Mouse (Mus musculus): ENCODE measurements around the gene Cog6.
A peak's percentile ranks its signal among the peaks of the same experiment; 100 is the strongest.

Cog6 gene

GRCm38 (mm10) chr3:53032432-53032831 is 15.4 kb upstream of the Cog6 start:
- no peak for DNase-seq (ENCODE audit: low read depth)

GRCm38 (mm10) chr3:53031586-53031985 is 14.5 kb upstream of the Cog6 start:
- DNase-seq (ENCODE audit: low read depth): no peak

- DNase-seq (ENCODE audit: low read depth): peak; percentile 91
These were observed 12.0 kb upstream of the Cog6 start for GRCm38 (mm10) chr3:53029046-53029445.

- DNase-seq (ENCODE audit: low read depth): peak; percentile 14
These were observed 10.3 kb upstream of the Cog6 start for GRCm38 (mm10) chr3:53027333-53027732.

GRCm38 (mm10) chr3:53007411-53007810 is 9.6 kb downstream of the Cog6 start:
- no peak for DNase-seq (ENCODE audit: low read depth)

- DNase-seq (ENCODE audit: low read depth): peak; percentile 74
These were observed 12.5 kb downstream of the Cog6 start for GRCm38 (mm10) chr3:53004406-53005114.

- DNase-seq (ENCODE audit: low read depth): no peak
These were observed 15.0 kb downstream of the Cog6 start for GRCm38 (mm10) chr3:53002076-53002475.

- no peak for DNase-seq (ENCODE audit: low read depth)
These were observed 17.0 kb downstream of the Cog6 start for GRCm38 (mm10) chr3:52999996-53000395.

GRCm38 (mm10) chr3:52999016-52999744 is 17.9 kb downstream of the Cog6 start:
- no peak for DNase-seq (ENCODE audit: low read depth)

- DNase-seq (ENCODE audit: low read depth): no peak
These were observed 19.7 kb downstream of the Cog6 start for GRCm38 (mm10) chr3:52997381-52997780.

GRCm38 (mm10) chr3:52996635-52997034 is 20.4 kb downstream of the Cog6 start:
- DNase-seq (ENCODE audit: low read depth): peak; percentile 72

GRCm38 (mm10) chr3:52994666-52995065 is 22.4 kb downstream of the Cog6 start:
- peak; percentile 62 for DNase-seq (ENCODE audit: low read depth)

GRCm38 (mm10) chr3:52993296-52993695 is 23.7 kb downstream of the Cog6 start:
- DNase-seq (ENCODE audit: low read depth): no peak

GRCm38 (mm10) chr3:52990041-52990737 is 26.8 kb downstream of the Cog6 start:
- no peak for DNase-seq (ENCODE audit: low read depth)

GRCm38 (mm10) chr3:52985508-52985941 is 31.5 kb downstream of the Cog6 start:
- peak; percentile 53 for DNase-seq (ENCODE audit: low read depth)

GRCm38 (mm10) chr3:52983772-52984171 is 33.3 kb downstream of the Cog6 start:
- peak; percentile 86 for DNase-seq (ENCODE audit: low read depth)

GRCm38 (mm10) chr3:52982993-52983392 is 34.0 kb downstream of the Cog6 start:
- DNase-seq (ENCODE audit: low read depth): no peak

GRCm38 (mm10) chr3:52974674-52975556 is 42.1 kb downstream of the Cog6 start:
- DNase-seq (ENCODE audit: low read depth): peak; percentile 66

- no peak for DNase-seq (ENCODE audit: low read depth)
These were observed 44.1 kb downstream of the Cog6 start for GRCm38 (mm10) chr3:52972916-52973315.

GRCm38 (mm10) chr3:52967046-52967445 is 50.0 kb downstream of the Cog6 start:
- DNase-seq (ENCODE audit: low read depth): no peak

GRCm38 (mm10) chr3:52964206-52964605 is 52.8 kb downstream of the Cog6 start:
- DNase-seq (ENCODE audit: low read depth): no peak

- DNase-seq (ENCODE audit: low read depth): no peak
These were observed 53.6 kb downstream of the Cog6 start for GRCm38 (mm10) chr3:52963441-52963840.
